Mouse (Mus musculus): ENCODE results near the gene Cgas.
"Not testable (repeated sequence)": the region's sequence is repeated elsewhere in the genome, so short reads cannot be mapped to it uniquely, and the experiment has no call there.

Cgas gene

GRCm38 (mm10) chr9:78442579-78443392 lies at the start of gene Cgas:
Gene Cgas, minus strand, starts transcription at chr9:78443237.
- DNase-seq (ENCODE audit: low spot score) = peak; percentile 69

- DNase-seq (ENCODE audit: low spot score) = no peak
Observed at GRCm38 (mm10) chr9:78492254-78492653, 49.2 kb upstream of the Cgas start.

GRCm38 (mm10) chr9:78491169-78491568 lies 48.1 kb upstream of the Cgas start:
- no peak for DNase-seq (ENCODE audit: low spot score)

GRCm38 (mm10) chr9:78488890-78489420 lies 45.9 kb upstream of the Cgas start, which contains the start of gene Eef1a1:
Gene Eef1a1, minus strand, starts transcription at chr9:78489151.
- DNase-seq (ENCODE audit: low spot score) = peak; percentile 76

GRCm38 (mm10) chr9:78488021-78488420 lies 45.0 kb upstream of the Cgas start:
- DNase-seq (ENCODE audit: low spot score) = not testable (repeated sequence)

DNA sequence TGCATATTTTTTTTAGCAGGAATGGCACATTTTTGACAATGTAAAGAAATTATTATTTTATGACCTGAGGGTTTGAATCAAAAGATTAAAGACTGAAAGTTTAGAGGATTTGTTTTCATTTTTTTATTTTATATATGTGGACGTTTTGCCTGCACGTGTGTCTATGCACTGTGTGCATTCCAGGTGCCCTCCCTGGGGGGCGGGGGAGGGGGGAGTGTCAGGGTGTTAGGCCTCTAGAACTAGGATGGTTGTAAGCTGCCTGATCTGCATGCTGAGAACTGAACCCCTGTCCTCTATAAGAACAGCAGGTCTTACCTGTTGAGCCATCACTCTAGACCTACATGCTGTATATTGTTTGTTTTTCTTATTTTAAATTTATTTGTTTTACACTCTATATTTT lies 41.6 kb upstream of the Cgas start:
- DNase-seq (ENCODE audit: low spot score) = no peak

DNA sequence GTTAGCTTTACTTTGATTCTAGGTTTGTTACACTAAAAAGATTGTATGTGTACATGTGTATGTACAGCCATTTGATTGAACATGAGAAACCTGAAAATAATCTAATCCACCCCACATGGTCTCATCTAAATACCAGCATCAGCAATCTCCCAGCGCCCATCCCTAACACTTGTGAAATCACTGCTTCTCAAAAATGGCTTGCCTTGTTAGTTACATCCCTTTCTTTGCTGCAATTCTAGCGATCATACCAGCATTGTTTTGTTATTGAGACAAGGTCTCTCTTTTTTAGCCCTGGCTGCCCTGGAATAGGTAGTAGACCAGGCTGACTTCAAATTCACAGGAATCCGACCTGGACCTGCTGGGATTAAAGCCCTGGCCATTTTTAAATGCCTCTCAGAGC lies 39.3 kb upstream of the Cgas start:
- DNase-seq (ENCODE audit: low spot score) = no peak

DNA sequence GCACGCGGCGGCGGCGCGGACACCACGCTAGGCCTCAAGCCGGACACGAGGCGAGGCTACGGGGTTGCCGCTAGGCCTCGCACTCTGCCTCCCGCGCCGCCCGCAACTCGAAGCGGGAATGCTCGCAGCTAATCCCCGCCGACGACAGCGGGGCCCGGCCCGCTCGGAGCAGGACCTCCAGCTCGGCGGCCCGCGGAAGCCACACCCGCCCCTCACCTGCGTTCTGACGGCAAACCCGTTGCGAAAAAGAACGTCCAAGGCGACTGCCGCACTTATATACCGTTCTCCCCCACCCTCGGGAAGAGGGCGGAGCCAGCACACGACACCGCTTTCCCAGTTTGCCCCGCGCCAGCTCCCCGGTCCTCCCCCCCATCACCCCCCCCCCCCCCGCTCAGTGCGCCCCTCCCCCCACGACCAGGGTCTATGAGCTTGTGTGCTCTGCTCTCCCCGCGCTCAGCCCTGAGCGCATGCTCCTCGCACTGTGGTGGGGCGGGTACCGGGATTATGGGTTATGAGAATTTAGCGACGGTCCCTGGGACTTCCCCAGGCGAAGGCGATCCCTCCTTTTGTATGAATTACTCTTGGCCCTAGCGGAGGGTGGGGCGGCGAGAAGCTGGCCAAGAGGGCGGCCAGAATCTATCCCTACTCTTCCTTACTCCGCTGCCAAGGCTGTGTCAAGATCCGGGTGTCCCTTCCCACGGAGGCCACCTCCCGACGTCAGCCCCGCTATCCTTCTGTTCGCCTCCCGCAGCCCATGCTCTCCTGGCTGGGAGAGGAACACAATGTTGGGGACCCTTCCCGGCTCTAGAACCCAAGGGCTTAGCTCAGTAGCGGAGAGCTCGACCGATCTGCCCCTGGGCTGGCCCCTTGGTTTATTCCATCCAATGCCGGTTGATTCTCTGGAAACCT lies 38.6 kb upstream of the Cgas start:
- peak; percentile 97 for DNase-seq (ENCODE audit: low spot score)

- DNase-seq (ENCODE audit: low spot score) = peak; percentile 81
Observed at GRCm38 (mm10) chr9:78480706-78481358, 37.8 kb upstream of the Cgas start.

GRCm38 (mm10) chr9:78480227-78480626 lies 37.2 kb upstream of the Cgas start:
- DNase-seq (ENCODE audit: low spot score) = not testable (repeated sequence)

GRCm38 (mm10) chr9:78479308-78479707 lies 36.3 kb upstream of the Cgas start:
- not testable (repeated sequence) for DNase-seq (ENCODE audit: low spot score)

DNA sequence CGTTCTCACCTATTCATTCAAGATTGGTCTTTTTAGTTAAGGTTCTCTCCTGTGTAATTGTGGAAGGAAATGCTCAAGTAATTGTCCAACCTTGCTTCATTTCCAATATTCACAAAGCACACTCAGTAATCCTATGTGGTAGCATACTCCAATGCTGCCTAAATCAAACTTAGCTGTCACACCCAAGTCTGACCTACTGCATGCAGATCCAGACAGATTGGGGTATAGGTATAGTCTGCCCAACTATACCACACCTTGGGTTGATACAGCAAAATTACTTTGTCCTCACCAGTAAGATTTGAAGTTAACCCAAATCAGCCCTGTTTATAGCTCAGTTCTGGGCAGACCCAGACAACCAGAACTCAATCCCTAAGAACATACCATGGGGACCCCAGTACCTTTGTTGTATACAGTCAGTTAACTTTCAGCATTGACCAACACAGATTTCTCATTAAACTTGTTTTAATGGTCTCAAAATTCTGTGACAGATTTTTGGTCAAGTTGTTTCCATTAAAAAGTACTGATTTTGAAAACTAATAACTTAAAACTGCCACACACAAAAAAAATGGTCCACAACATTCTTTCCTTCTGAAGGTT lies 35.1 kb upstream of the Cgas start:
- DNase-seq (ENCODE audit: low spot score) = not testable (repeated sequence)

- no peak for DNase-seq (ENCODE audit: low spot score)
Observed at GRCm38 (mm10) chr9:78477021-78477551, 34.0 kb upstream of the Cgas start.

GRCm38 (mm10) chr9:78476531-78477020 lies 33.5 kb upstream of the Cgas start:
- DNase-seq (ENCODE audit: low spot score) = no peak

DNA sequence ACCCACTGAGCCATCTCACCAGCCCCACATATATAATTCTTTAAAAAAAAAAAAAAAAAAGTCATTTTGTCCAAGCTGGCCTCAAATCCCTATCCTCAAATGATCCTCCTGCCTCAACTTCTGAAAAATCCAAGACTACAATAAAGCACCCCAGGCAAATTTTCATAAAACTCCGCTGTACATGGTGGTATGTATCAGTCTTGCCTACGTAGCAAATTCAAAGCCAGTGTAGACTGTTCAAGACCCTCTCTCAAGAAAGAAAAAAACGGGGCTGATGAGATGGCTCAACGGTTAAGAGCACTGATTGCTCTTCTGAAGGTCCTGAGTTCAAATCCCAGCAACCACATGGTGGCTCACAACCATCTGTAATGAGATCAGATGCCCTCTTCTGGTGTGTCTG lies 32.8 kb upstream of the Cgas start:
- no peak for DNase-seq (ENCODE audit: low spot score)

- no peak for DNase-seq (ENCODE audit: low spot score)
Observed at GRCm38 (mm10) chr9:78475383-78475780, 32.3 kb upstream of the Cgas start.

GRCm38 (mm10) chr9:78474771-78475382 lies 31.8 kb upstream of the Cgas start:
- no peak for DNase-seq (ENCODE audit: low spot score)

- DNase-seq (ENCODE audit: low spot score) = no peak
Observed at GRCm38 (mm10) chr9:78474270-78474669, 31.2 kb upstream of the Cgas start.

DNA sequence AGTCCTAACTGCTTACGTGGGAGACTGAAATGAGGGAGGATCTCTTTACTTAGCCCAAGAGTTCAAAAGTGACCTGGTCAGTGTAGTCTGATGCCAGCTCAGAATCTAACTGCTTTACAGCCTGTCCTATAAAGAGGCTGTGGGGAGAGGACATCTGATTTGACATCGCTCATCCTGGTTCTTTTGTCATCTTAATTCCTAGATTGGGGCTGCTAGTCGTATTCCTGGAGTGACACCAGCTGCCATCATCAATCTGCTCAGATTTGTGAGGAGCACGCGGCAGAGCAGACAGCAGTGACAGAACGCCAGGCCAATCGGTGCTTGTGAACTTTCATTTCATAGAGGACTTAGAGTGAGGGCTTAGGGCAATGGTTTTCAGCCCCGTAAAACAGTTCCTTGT lies 30.6 kb upstream of the Cgas start:
- DNase-seq (ENCODE audit: low spot score) = no peak

- DNase-seq (ENCODE audit: low spot score) = no peak
Observed at GRCm38 (mm10) chr9:78465725-78466124, 22.7 kb upstream of the Cgas start.

DNA sequence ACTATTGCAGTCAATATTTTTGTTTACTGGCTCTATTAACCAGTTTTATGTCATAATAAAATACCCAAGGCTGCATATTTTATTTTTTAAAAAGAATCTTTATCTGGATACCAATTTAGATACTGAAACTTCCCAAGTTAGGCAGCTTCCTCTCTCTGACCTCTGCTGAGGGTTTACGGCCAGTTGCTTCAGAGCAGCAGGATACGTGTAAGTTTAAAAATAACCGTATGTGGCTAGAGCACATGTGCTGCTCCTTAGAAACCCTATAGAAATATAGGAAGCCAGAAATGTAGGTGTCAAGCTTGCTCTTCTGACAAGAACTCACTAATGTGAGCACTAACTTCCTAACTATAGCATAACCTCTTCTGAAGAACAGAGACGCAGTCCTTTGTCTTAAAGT lies 20.3 kb upstream of the Cgas start:
- no peak for DNase-seq (ENCODE audit: low spot score)
